Mouse (Mus musculus) MEL (cell line): Measurements from ENCODE around the gene A2ml1. TPM values are rescaled to one million over a fixed set of nuclear protein-coding genes. Genes with fewer than 3 reads are reported as not detected.
A peak's percentile ranks its signal among the peaks of the same experiment; 100 is the strongest.

ENCODE experiments used
- DNase-seq: peaks from one replicate; pipeline ENCODE4 v3.0.0; 2011; ENCODE audit warnings: low read depth, low spot score
- H3K27ac ChIP-seq: 2 replicates; pipeline ENCODE4 v1.5.1; 2012; ENCODE audit warnings: low read depth, mild to moderate bottlenecking, control low read depth, low read length, moderate library complexity; ENCODE audit not compliant: control insufficient read depth
- H3K27me3 ChIP-seq, 2 experiments: fragments of 150-350 bp in 1 of 2; sonication (generic) in 1 of 2; 2 replicates each; pipeline ENCODE4 v1.6.1; 2012; ENCODE audit warnings: low read length in 2 of 2, mild to moderate bottlenecking in 2 of 2, improper control_type of control experiment in 1 of 2, moderate library complexity in 1 of 2; ENCODE audit not compliant: insufficient read depth in 2 of 2, control insufficient read depth in 1 of 2
- H3K36me3 ChIP-seq, 2 experiments: 2 replicates each; pipeline ENCODE4 v1.6.1; 2012 to 2014; ENCODE audit warnings: low read length in 2 of 2, improper control_type of control experiment in 1 of 2, inconsistent platforms in 1 of 2, mild to moderate bottlenecking in 1 of 2; ENCODE audit not compliant: insufficient read depth in 2 of 2, control insufficient read depth in 1 of 2
- H3K4me1 ChIP-seq, 2 experiments: fragments of 150-350 bp in 1 of 2; sonication (generic) in 1 of 2; 2 replicates each; pipeline ENCODE4 v1.6.1; 2012; ENCODE audit warnings: low read length in 2 of 2, improper control_type of control experiment in 1 of 2, mild to moderate bottlenecking in 1 of 2; ENCODE audit not compliant: insufficient read depth in 2 of 2, control insufficient read depth in 1 of 2
- H3K4me3 ChIP-seq, 2 experiments: fragments of 150-350 bp in 1 of 2; sonication (generic) in 1 of 2; 2 replicates each; pipeline ENCODE4 v1.5.1; 2012; ENCODE audit warnings: low read depth in 2 of 2, low read length in 2 of 2, mild to moderate bottlenecking in 2 of 2, moderate library complexity in 2 of 2, control low read depth in 1 of 2, improper control_type of control experiment in 1 of 2; ENCODE audit not compliant: control insufficient read depth in 1 of 2, insufficient read depth in 1 of 2
- H3K79me2 ChIP-seq: 2 replicates; pipeline ENCODE4 v1.6.1; 2012; ENCODE audit warnings: mild to moderate bottlenecking, low read length, moderate library complexity; ENCODE audit not compliant: control insufficient read depth, poor library complexity, insufficient read depth
- H3K9ac ChIP-seq: 2 replicates; pipeline ENCODE4 v1.6.1; 2012; ENCODE audit warnings: low read depth, mild to moderate bottlenecking, control low read depth, low read length, moderate library complexity; ENCODE audit not compliant: control insufficient read depth, poor library complexity, severe bottlenecking
- H3K9me3 ChIP-seq: fragments of 150-350 bp; sonication (generic); replicated peaks from 2 replicates; pipeline ENCODE4 v1.6.1; 2012; ENCODE audit warnings: mild to moderate bottlenecking, low read length, improper control_type of control experiment, moderate library complexity; ENCODE audit not compliant: insufficient read depth
- BHLHE40 ChIP-seq: IDR thresholded peaks from 2 replicates; pipeline ENCODE4 v1.6.1; 2012; ENCODE audit warnings: low read depth, mild to moderate bottlenecking, inconsistent platforms, low read length, improper control_type of control experiment, borderline replicate concordance
- CHD1 ChIP-seq: IDR thresholded peaks from 2 replicates; pipeline ENCODE4 v1.6.1; 2012; ENCODE audit warnings: low read depth, mild to moderate bottlenecking, inconsistent platforms, low read length, improper control_type of control experiment
- CTCF ChIP-seq, 3 experiments: IDR thresholded peaks in 2 of 3; conservative IDR thresholded peaks in 1 of 3; 2 replicates each; pipeline ENCODE4 v1.5.1; 2011 to 2012; ENCODE audit warnings: low read length in 3 of 3, low read depth in 2 of 3, mild to moderate bottlenecking in 2 of 3, improper control_type of control experiment in 1 of 3, inconsistent platforms in 1 of 3, mixed read lengths in 1 of 3, moderate library complexity in 1 of 3; ENCODE audit not compliant: control insufficient read depth in 1 of 3, insufficient read depth in 1 of 3, poor library complexity in 1 of 3, severe bottlenecking in 1 of 3
- EP300 ChIP-seq, 2 experiments: IDR thresholded peaks; 2 replicates each; pipeline ENCODE4 v1.6.1; 2011; ENCODE audit warnings: improper control_type of control experiment in 2 of 2, low read length in 2 of 2, low read depth in 1 of 2, mild to moderate bottlenecking in 1 of 2
- GATA1 ChIP-seq: IDR thresholded peaks from 2 replicates; pipeline ENCODE4 v1.6.1; 2011; ENCODE audit warnings: low read depth, low read length, improper control_type of control experiment
- JUND ChIP-seq: IDR thresholded peaks from 2 replicates; pipeline ENCODE4 v1.6.1; 2011; ENCODE audit warnings: low read depth, mild to moderate bottlenecking, improper control_type of control experiment, low read length
- KAT2A ChIP-seq: conservative IDR thresholded peaks from 2 replicates; pipeline ENCODE4 v1.6.1; 2012; ENCODE audit warnings: low read depth, low read length, improper control_type of control experiment, inconsistent platforms
- MAZ ChIP-seq: IDR thresholded peaks from 2 replicates; pipeline ENCODE4 v1.6.1; 2012; ENCODE audit warnings: low read depth, mild to moderate bottlenecking, inconsistent platforms, low read length, improper control_type of control experiment
- MXI1 ChIP-seq: IDR thresholded peaks from 2 replicates; pipeline ENCODE4 v1.6.1; 2011; ENCODE audit warnings: mild to moderate bottlenecking, low read depth, low read length, improper control_type of control experiment
- MYC ChIP-seq: IDR thresholded peaks from 2 replicates; pipeline ENCODE4 v1.6.1; 2011; ENCODE audit warnings: low read depth, mild to moderate bottlenecking, low read length, improper control_type of control experiment, moderate library complexity
- POLR2AphosphoS2 ChIP-seq: IDR thresholded peaks from 2 replicates; pipeline ENCODE4 v1.6.1; 2011; ENCODE audit warnings: low read length, improper control_type of control experiment
- RAD21 ChIP-seq: IDR thresholded peaks from 2 replicates; pipeline ENCODE4 v1.6.1; 2011; ENCODE audit warnings: mild to moderate bottlenecking, low read depth, low read length, improper control_type of control experiment
- RCOR1 ChIP-seq: IDR thresholded peaks from 2 replicates; pipeline ENCODE4 v1.6.1; 2012; ENCODE audit warnings: low read depth, mild to moderate bottlenecking, inconsistent platforms, low read length, improper control_type of control experiment
- SIN3A ChIP-seq: IDR thresholded peaks from 2 replicates; pipeline ENCODE4 v1.6.1; 2012; ENCODE audit warnings: low read length, improper control_type of control experiment, inconsistent platforms
- SMC3 ChIP-seq: IDR thresholded peaks from 2 replicates; pipeline ENCODE4 v1.6.1; 2011; ENCODE audit warnings: low read depth, low read length, improper control_type of control experiment
- TAL1 ChIP-seq: IDR thresholded peaks from 2 replicates; pipeline ENCODE4 v1.6.1; 2012; ENCODE audit warnings: mild to moderate bottlenecking, inconsistent platforms, low read length, moderate library complexity, mixed read lengths
- TBP ChIP-seq: IDR thresholded peaks from 2 replicates; pipeline ENCODE4 v1.8.0; 2011; ENCODE audit warnings: low read depth, low read length, improper control_type of control experiment
- TCF12 ChIP-seq: IDR thresholded peaks from 2 replicates; pipeline ENCODE4 v1.6.1; 2014; ENCODE audit warnings: low read depth, mild to moderate bottlenecking, inconsistent platforms, low read length, improper control_type of control experiment, moderate library complexity
- USF1 ChIP-seq: IDR thresholded peaks from 2 replicates; pipeline ENCODE4 v1.6.1; 2014; ENCODE audit warnings: low read depth, mild to moderate bottlenecking, inconsistent platforms, low read length, improper control_type of control experiment, moderate library complexity
- USF2 ChIP-seq, 2 experiments: IDR thresholded peaks; 2 replicates each; pipeline ENCODE4 v1.6.1; 2011 to 2012; ENCODE audit warnings: improper control_type of control experiment in 2 of 2, low read length in 2 of 2, borderline replicate concordance in 1 of 2, inconsistent platforms in 1 of 2, low read depth in 1 of 2, mild to moderate bottlenecking in 1 of 2; ENCODE audit not compliant: insufficient read depth in 1 of 2
- ZC3H11A ChIP-seq: IDR thresholded peaks from 2 replicates; pipeline ENCODE4 v1.6.1; 2012; ENCODE audit warnings: low read depth, mild to moderate bottlenecking, inconsistent platforms, low read length, improper control_type of control experiment
- ZKSCAN1 ChIP-seq: IDR thresholded peaks from 2 replicates; pipeline ENCODE4 v1.6.1; 2012; ENCODE audit warnings: low read depth, mild to moderate bottlenecking, inconsistent platforms, low read length, improper control_type of control experiment, moderate library complexity
- ZMIZ1 ChIP-seq: IDR thresholded peaks from 2 replicates; pipeline ENCODE4 v1.6.1; 2012; ENCODE audit warnings: low read depth, mild to moderate bottlenecking, inconsistent platforms, low read length, improper control_type of control experiment, moderate library complexity
- ZNF384 ChIP-seq: IDR thresholded peaks from 2 replicates; pipeline ENCODE4 v1.6.1; 2012; ENCODE audit warnings: low read depth, mild to moderate bottlenecking, inconsistent platforms, low read length, improper control_type of control experiment
- polyA plus RNA-seq, 2 experiments: library from polyadenylated mRNA; stranded (reverse) in 1 of 2; unstranded in 1 of 2; fragments of >175 nt in 1 of 2; fragments of >200 nt in 1 of 2; gene quantifications; 2 replicates each; pipeline versions ENCODE4 v1.2.1 to v1.2.4; 2012; ENCODE audit warnings: low replicate concordance in 2 of 2, low read depth in 1 of 2; ENCODE audit not compliant: insufficient read length in 2 of 2, insufficient read depth in 1 of 2, missing spikeins in 1 of 2
- total RNA-seq: library from RNA; depleted of rRNA; stranded (reverse); fragments of 300-350 nt; gene quantifications from 2 replicates; pipeline ENCODE4 v1.2.3, GENCODE M21; 2012

A2ml1 gene
- total and polyA plus RNA-seq, 3 experiments, result 0.08 to 0.25 TPM; not detected in 1

- Histone ChIP-seq H3K27me3 (no peaks in the 10 kb centered on the region), H3K9me3 (no peaks in the 10 kb centered on the region), H3K79me2 (no peaks in the 10 kb centered on the region), H3K27ac (no peak overlapping the region), H3K4me3 (no peak overlapping the region), H3K36me3 (no peaks in the 10 kb centered on the region), H3K9ac (no peak overlapping the region), H3K4me1 (peaks cover 0 to 2% of the 10 kb centered on the region in 2 experiments; a peak in 1 of 4 replicates)
- no peak for DNase-seq
- TF ChIP-seq CTCF (IDR thresholded peaks at IDR 0.05 in 2 of 3, conservative IDR thresholded peaks at IDR 0.05 in 1 of 3; ENCODE audit: control insufficient read depth in 1 of 3, insufficient read depth in 1 of 3, low read depth in 2 of 3, low read length in 3 of 3, poor library complexity in 1 of 3, severe bottlenecking in 1 of 3) (no peak), BHLHE40 (no peak), MXI1 (no peak), SIN3A (no peak), ZNF384 (no peak), JUND (no peak), GATA1 (no peak), ZMIZ1 (no peak), TCF12 (no peak), MAZ (no peak)
These were observed 24.9 kb upstream of the A2ml1 start for GRCm38 (mm10) chr6:128606350-128606749.

GRCm38 (mm10) chr6:128604512-128604911 lies 23.1 kb upstream of the A2ml1 start:
- H3K9ac ChIP-seq, result no peak overlapping the region
- H3K4me1 ChIP-seq, result peaks cover 0 to 2% of the 10 kb centered on the region in 2 experiments; a peak in 1 of 4 replicates
- no peaks in the 10 kb centered on the region for H3K27me3 ChIP-seq
- no peaks in the 10 kb centered on the region for H3K79me2 ChIP-seq
- no peak overlapping the region for H3K4me3 ChIP-seq
- H3K9me3 ChIP-seq, result no peaks in the 10 kb centered on the region
- no peaks in the 10 kb centered on the region for H3K36me3 ChIP-seq
- peak; percentile 41 for DNase-seq
- TF ChIP-seq RCOR1 (no peak), CHD1 (no peak), MYC (no peak), JUND (no peak), SMC3 (peak; percentile 74), GATA1 (no peak), TAL1 (no peak), ZC3H11A (peak; percentile 59), MXI1 (no peak), POLR2AphosphoS2 (no peak), TBP (no peak), CTCF (IDR thresholded peaks at IDR 0.05 in 2 of 3, conservative IDR thresholded peaks at IDR 0.05 in 1 of 3; ENCODE audit: control insufficient read depth in 1 of 3, insufficient read depth in 1 of 3, low read depth in 2 of 3, low read length in 3 of 3, poor library complexity in 1 of 3, severe bottlenecking in 1 of 3) (peak in 2 of 3 experiments; percentile 62 to 74; a peak in 4 of 6 replicates), EP300 (IDR thresholded peaks at IDR 0.05; ENCODE audit: low read depth in 1 of 2, low read length in 2 of 2) (no peak), USF1 (no peak), ZNF384 (no peak), RAD21 (peak; percentile 67), USF2 (IDR thresholded peaks at IDR 0.05; ENCODE audit: borderline replicate concordance in 1 of 2, insufficient read depth in 1 of 2, low read depth in 1 of 2, low read length in 2 of 2) (no peak), ZKSCAN1 (no peak), KAT2A (no peak)
- no peak overlapping the region for H3K27ac ChIP-seq
